Mouse (Mus musculus) testis, adult 2 months (tissue): ENCODE data around the gene Olfr229.
"Not testable (repeated sequence)": the region's sequence is repeated elsewhere in the genome, so short reads cannot be mapped to it uniquely, and the experiment has no call there.

Experiments used
- CTCF ChIP-seq: fragments of 200-500 bp; IDR thresholded peaks from 2 replicates; pipeline ENCODE4 v1.5.1; 2012; ENCODE audit warnings: low read depth, mild to moderate bottlenecking, inconsistent platforms, low read length, moderate library complexity; ENCODE audit not compliant: control insufficient read depth, insufficient read depth, insufficient replicate concordance
- POLR2A ChIP-seq: fragments of 200-500 bp; IDR thresholded peaks from 2 replicates; pipeline ENCODE4 v1.6.1; 2012; ENCODE audit warnings: low read depth, mild to moderate bottlenecking, inconsistent platforms, low read length, moderate library complexity; ENCODE audit not compliant: control insufficient read depth

DNA sequence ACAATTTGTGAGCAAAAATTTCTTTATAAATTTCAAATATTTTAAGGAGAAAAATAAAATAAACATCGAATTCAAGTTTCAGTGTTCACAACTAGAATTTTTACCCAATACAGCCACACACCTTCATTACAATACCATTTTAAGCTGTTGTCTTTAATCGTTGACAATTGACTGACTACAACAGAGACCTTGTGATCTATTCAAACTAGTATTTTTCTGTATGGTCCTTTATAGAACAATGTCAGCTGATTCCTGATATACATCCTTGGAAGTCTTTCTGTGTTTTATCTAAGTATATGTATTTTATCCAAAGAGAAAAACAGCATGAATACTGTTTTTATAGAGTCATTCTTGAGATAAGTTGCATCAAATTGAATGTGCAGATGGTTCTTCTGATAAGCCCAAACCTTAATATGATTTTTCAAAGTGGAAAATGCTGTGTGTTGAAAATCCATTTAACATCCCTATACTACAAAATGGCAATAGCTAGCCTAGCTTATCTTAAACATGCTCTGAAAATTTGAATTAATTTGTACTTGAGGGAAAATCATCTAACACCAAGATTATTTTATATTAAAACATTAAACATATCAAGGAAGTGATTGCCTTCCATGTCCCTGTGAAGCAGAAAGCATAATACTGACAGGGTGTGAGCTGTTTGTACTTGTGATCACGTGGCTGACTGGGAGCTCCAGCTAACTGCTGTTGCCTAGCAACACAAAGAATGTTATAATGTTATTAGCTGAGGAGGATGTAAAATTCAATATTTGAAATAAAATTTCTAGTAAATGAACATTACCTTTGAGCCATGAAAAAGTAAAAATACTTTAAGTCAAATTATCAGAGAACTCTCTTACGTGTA is 21.1 kb downstream of the Olfr229 start:
- not testable (repeated sequence) for TF ChIP-seq POLR2A, CTCF
